Mouse (Mus musculus): ENCODE results near the gene Tango2. TPM values are rescaled to one million over a fixed set of nuclear protein-coding genes. Genes with fewer than 3 reads are reported as not detected.

The Tango2 gene
- 10 to 100 TPM; 42.3 to 45.5 TPM for total RNA-seq (2021)
- long read RNA-seq, experiment 1, transcript Tango2-201 (9 exons, 1,622 nt): major isoform, 20 of 60 reads
- long read RNA-seq, experiment 1, partial matches to known transcripts: 23 of 60 reads
- long read RNA-seq, experiment 1, other reads (novel, unspliced or antisense): 17 of 60 reads
- long read RNA-seq, experiment 2, transcript Tango2-201 (9 exons, 1,622 nt): major isoform, 41 of 105 reads
- long read RNA-seq, experiment 2, partial matches to known transcripts: 33 of 105 reads
- long read RNA-seq, experiment 2, other reads (novel, unspliced or antisense): 31 of 105 reads

- DNase-seq (ENCODE audit: low spot score in 2 of 2): peak; percentile 69 to 86
These were observed at the start of gene Tango2, which contains the start of gene Arvcf for GRCm38 (mm10) chr16:18347931-18348600. TSS of gene Tango2 (minus strand) at chr16:18348103. TSS of gene Arvcf (plus strand) at chr16:18348182.

GRCm38 (mm10) chr16:18396791-18397621 is 49.1 kb upstream of the Tango2 start:
- DNase-seq (ENCODE audit: low spot score in 2 of 2): no peak

- DNase-seq (ENCODE audit: low spot score in 2 of 2): no peak
These were observed 48.3 kb upstream of the Tango2 start for GRCm38 (mm10) chr16:18396201-18396600.

- DNase-seq (ENCODE audit: low spot score in 2 of 2): peak; percentile 54 to 64
These were observed 47.7 kb upstream of the Tango2 start for GRCm38 (mm10) chr16:18395620-18396036.

GRCm38 (mm10) chr16:18394777-18395619 is 47.1 kb upstream of the Tango2 start:
- no peak for DNase-seq (ENCODE audit: low spot score in 2 of 2)

- no peak for DNase-seq (ENCODE audit: low spot score in 2 of 2)
These were observed 46.2 kb upstream of the Tango2 start for GRCm38 (mm10) chr16:18394056-18394455.

GRCm38 (mm10) chr16:18393595-18393994 is 45.7 kb upstream of the Tango2 start:
- no peak for DNase-seq (ENCODE audit: low spot score in 2 of 2)

GRCm38 (mm10) chr16:18392469-18393426 is 44.8 kb upstream of the Tango2 start:
- DNase-seq (ENCODE audit: low spot score in 2 of 2): peak; percentile 79 to 82

GRCm38 (mm10) chr16:18391728-18392127 is 43.8 kb upstream of the Tango2 start:
- DNase-seq (ENCODE audit: low spot score in 2 of 2): no peak

GRCm38 (mm10) chr16:18391127-18391526 is 43.2 kb upstream of the Tango2 start:
- DNase-seq (ENCODE audit: low spot score in 2 of 2): no peak

- no peak for DNase-seq (ENCODE audit: low spot score in 2 of 2)
These were observed 42.5 kb upstream of the Tango2 start for GRCm38 (mm10) chr16:18390399-18390798.

GRCm38 (mm10) chr16:18388583-18389435 is 40.9 kb upstream of the Tango2 start:
- DNase-seq (ENCODE audit: low spot score in 2 of 2): no peak

GRCm38 (mm10) chr16:18387704-18388582 is 40.0 kb upstream of the Tango2 start:
- DNase-seq (ENCODE audit: low spot score in 2 of 2): no peak

- DNase-seq (ENCODE audit: low spot score in 2 of 2): no peak
These were observed 39.1 kb upstream of the Tango2 start for GRCm38 (mm10) chr16:18386972-18387371.

GRCm38 (mm10) chr16:18386451-18386850 is 38.5 kb upstream of the Tango2 start:
- DNase-seq (ENCODE audit: low spot score in 2 of 2): no peak

- no peak for DNase-seq (ENCODE audit: low spot score in 2 of 2)
These were observed 37.5 kb upstream of the Tango2 start for GRCm38 (mm10) chr16:18385411-18385810.

GRCm38 (mm10) chr16:18384659-18385058 is 36.8 kb upstream of the Tango2 start:
- no peak for DNase-seq (ENCODE audit: low spot score in 2 of 2)

- DNase-seq (ENCODE audit: low spot score in 2 of 2): no peak
These were observed 36.3 kb upstream of the Tango2 start for GRCm38 (mm10) chr16:18384211-18384610.

All from adrenal gland, postnatal 4 days (tissue).